Mouse (Mus musculus) midbrain, embryonic 11.5 days (tissue): Measurements from ENCODE around the gene Gadd45gip1. TPM values are rescaled to one million over a fixed set of nuclear protein-coding genes. Genes with fewer than 3 reads are reported as not detected.

ENCODE experiments used
- microRNA-seq: library from miRNA; unstranded; fragments of <30 nt; microRNA quantifications from one replicate; pipeline ENCODE4, GENCODE M21; 2017
- polyA plus RNA-seq: library from polyadenylated mRNA; unstranded; fragments of >200 nt; fragmentation: Nextera tagmentation; extraction: Ambion mirVana; gene quantifications from 2 replicates; pipeline ENCODE4 v1.2.1, GENCODE M21; 2014

The Gadd45gip1 gene
- polyA plus RNA-seq, 1 experiment from 2014 or later, result 37.8 TPM

Small RNA genes lying within 50 kb of the gene (microRNA-seq; reads per million reads assigned to microRNA genes)
- gene Mir7069, result 4.7 reads per million, percentile 22 among the genes with 10 or more reads in this experiment

Other genes starting within 250 kb of the Gadd45gip1 start
- gene Ier2, start 168.7 kb upstream of the Gadd45gip1 start, polyA plus RNA-seq, result 49.9 and 52.9 TPM in 2 replicates
- 39.9 and 45.6 TPM in 2 replicates for gene Trmt1, start 145.2 kb upstream of the Gadd45gip1 start, polyA plus RNA-seq
- 18.6 and 21.4 TPM in 2 replicates for gene Nacc1, start 143.7 kb upstream of the Gadd45gip1 start, polyA plus RNA-seq
- 5.1 and 6.5 TPM in 2 replicates for gene Lyl1, start 130.1 kb upstream of the Gadd45gip1 start, polyA plus RNA-seq
- 1.6 and 1.9 TPM in 2 replicates for gene G430095P16Rik, start 108.5 kb upstream of the Gadd45gip1 start, polyA plus RNA-seq
- gene Nfix, start 31.2 kb upstream of the Gadd45gip1 start, polyA plus RNA-seq, result 2.2 and 2.5 TPM in 2 replicates
- gene Dand5, start 8.7 kb upstream of the Gadd45gip1 start, polyA plus RNA-seq, result 3.9 and 4.6 TPM in 2 replicates
- 87.7 and 100 TPM in 2 replicates for gene Rad23a, start 9.1 kb downstream of the Gadd45gip1 start, polyA plus RNA-seq
- 708 and 747 TPM in 2 replicates for gene Calr, start 15.4 kb downstream of the Gadd45gip1 start, polyA plus RNA-seq
- gene Farsa, start 25.5 kb downstream of the Gadd45gip1 start, polyA plus RNA-seq, result 77.4 and 84.4 TPM in 2 replicates
- 53.2 and 58.8 TPM in 2 replicates for gene Syce2, start 40.6 kb downstream of the Gadd45gip1 start, polyA plus RNA-seq
- gene Gcdh, start 62.4 kb downstream of the Gadd45gip1 start, polyA plus RNA-seq, result 24.6 and 31.8 TPM in 2 replicates
- 13.7 and 14.4 TPM in 2 replicates for gene Klf1, start 70.4 kb downstream of the Gadd45gip1 start, polyA plus RNA-seq
- gene Dnase2a, start 77.0 kb downstream of the Gadd45gip1 start, polyA plus RNA-seq, result 4.3 and 4.6 TPM in 2 replicates
- gene Mast1, start 105.8 kb downstream of the Gadd45gip1 start, polyA plus RNA-seq, result 8.8 and 10.2 TPM in 2 replicates
- 0.15 TPM in 1 of 2 replicates, not detected in the other for gene Rtbdn, start 115.5 kb downstream of the Gadd45gip1 start, polyA plus RNA-seq
- gene Gm49661, start 137.9 kb downstream of the Gadd45gip1 start, polyA plus RNA-seq, result not detected in 2 replicates
- 1,298 and 1,349 TPM in 2 replicates for gene Prdx2, start 138.1 kb downstream of the Gadd45gip1 start, polyA plus RNA-seq
- 113 and 121 TPM in 2 replicates for gene Rnaseh2a, start 138.2 kb downstream of the Gadd45gip1 start, polyA plus RNA-seq
- gene Junb, start 147.2 kb downstream of the Gadd45gip1 start, polyA plus RNA-seq, result 3.4 and 4.5 TPM in 2 replicates
- gene Hook2, start 159.1 kb downstream of the Gadd45gip1 start, polyA plus RNA-seq, result 11.4 and 11.8 TPM in 2 replicates
- gene Best2, start 183.0 kb downstream of the Gadd45gip1 start, polyA plus RNA-seq, result not detected in 2 replicates
- gene Asna1, start 193.8 kb downstream of the Gadd45gip1 start, polyA plus RNA-seq, result 129 TPM in 2 replicates
- gene Trir, start 195.3 kb downstream of the Gadd45gip1 start, polyA plus RNA-seq, result 164 and 180 TPM in 2 replicates
- 19.5 and 19.9 TPM in 2 replicates for gene Tnpo2, start 205.4 kb downstream of the Gadd45gip1 start, polyA plus RNA-seq
- 22.4 and 25.8 TPM in 2 replicates for gene Fbxw9, start 228.5 kb downstream of the Gadd45gip1 start, polyA plus RNA-seq
- 0.53 TPM in 1 of 2 replicates, not detected in the other for gene Gm5741, start 236.5 kb downstream of the Gadd45gip1 start, polyA plus RNA-seq
- 65.5 and 66.8 TPM in 2 replicates for gene Dhps, start 240.2 kb downstream of the Gadd45gip1 start, polyA plus RNA-seq
- gene Wdr83os, start 249.2 kb downstream of the Gadd45gip1 start, polyA plus RNA-seq, result 120 and 135 TPM in 2 replicates
- gene Wdr83, start 249.8 kb downstream of the Gadd45gip1 start, polyA plus RNA-seq, result 54.3 and 56.1 TPM in 2 replicates